Comparison of ENCODE assay signal across 16 mouse cellular contexts in genomic region chr2:62459241-62460174, GRCm38 (mm10). TPM values are rescaled to one million over a fixed set of nuclear protein-coding genes. Genes with fewer than 3 reads are reported as not detected.
A peak's percentile ranks its signal among the peaks of the same experiment; 100 is the strongest.
DNase-seq lines count a peak whose midpoint lies in the region; ATAC-seq and TF ChIP-seq lines count a peak whose summit lies in the region.
"Had no signal": no experiment of that assay in that cellular context is flagged by ENCODE, and none has a peak within 500 bp of the region (broad histone marks: within the 10 kb centered on the region; RNA-seq: fewer than 3 reads in every experiment).

No protein-coding gene starts in this region.

- no peak for DNase-seq in forebrain, postnatal 0 days
- DNase-seq in forebrain, embryonic 11.5 days (ENCODE audit: low spot score) = no peak
- DNase-seq in limb, embryonic 14.5 days (ENCODE audit: low spot score) = peak; percentile 63
- DNase-seq in limb, embryonic 10.5 days (ENCODE audit: low spot score) = no peak
- DNase-seq in MEL-GATA-1-ER (ENCODE audit: extremely low read depth, low read depth) = peak; percentile 28
- DNase-seq in urinary bladder, postnatal 4 days (ENCODE audit: low spot score in 2 of 2) = no peak
- no peak for DNase-seq in lung, postnatal 36 days
- DNase-seq: left cerebral cortex, postnatal 4 days; right cerebral cortex, postnatal 25 days; thymus, postnatal 4 days had no signal

- no peak overlapping the region for H3K27ac ChIP-seq in forebrain, postnatal 0 days (ENCODE audit: low read depth, low read length)
- H3K27ac ChIP-seq in forebrain, embryonic 11.5 days (ENCODE audit: low read depth, low read length) = no peak overlapping the region
- no peak overlapping the region for H3K27ac ChIP-seq in limb, embryonic 14.5 days (replicated peaks; ENCODE audit: low read depth, low read length)
- no peak overlapping the region for H3K27ac ChIP-seq in limb, embryonic 10.5 days
- H3K27ac ChIP-seq: heart, embryonic 10.5 days; hindbrain, embryonic 10.5 days; liver, embryonic 15.5 days had no signal

- no peak overlapping the region for H3K4me3 ChIP-seq in forebrain, postnatal 0 days (ENCODE audit: low read depth, low read length)
- no peak overlapping the region for H3K4me3 ChIP-seq in forebrain, embryonic 11.5 days (ENCODE audit: low read depth, low read length)
- no peak overlapping the region for H3K4me3 ChIP-seq in limb, embryonic 14.5 days (replicated peaks; ENCODE audit: low read length)
- H3K4me3 ChIP-seq in limb, embryonic 10.5 days = no peak overlapping the region
- H3K4me3 ChIP-seq in myocyte = no peak overlapping the region
- H3K4me3 ChIP-seq: heart, embryonic 10.5 days; hindbrain, embryonic 10.5 days; liver, embryonic 15.5 days had no signal

- no peaks in the 10 kb centered on the region for H3K9me3 ChIP-seq in forebrain, postnatal 0 days (ENCODE audit: low read length)
- H3K9me3 ChIP-seq in forebrain, embryonic 11.5 days (ENCODE audit: control insufficient read depth, low read length) = no peaks in the 10 kb centered on the region
- H3K9me3 ChIP-seq in limb, embryonic 14.5 days (ENCODE audit: control insufficient read depth, low read length) = no peaks in the 10 kb centered on the region
- no peaks in the 10 kb centered on the region for H3K9me3 ChIP-seq in limb, embryonic 10.5 days (replicated peaks)
- H3K9me3 ChIP-seq: heart, embryonic 10.5 days; hindbrain, embryonic 10.5 days; liver, embryonic 15.5 days had no signal

- TF ChIP-seq POLR2A in limb, embryonic 14.5 days (IDR thresholded peaks at IDR 0.05; ENCODE audit: borderline replicate concordance, extremely low read depth, insufficient read depth, insufficient read length) = no peak
- no peak for TF ChIP-seq POLR2A in myocyte (IDR thresholded peaks at IDR 0.05; ENCODE audit: insufficient read length, low read depth)

- no peaks in the 10 kb centered on the region for H3K79me2 ChIP-seq in myocyte (ENCODE audit: control insufficient read depth, insufficient read depth)

- TF ChIP-seq CTCF in forebrain, postnatal 0 days (IDR thresholded peaks at IDR 0.05; ENCODE audit: low read depth) = no peak

- ATAC-seq in forebrain, postnatal 0 days = peak; percentile 15; the same call in 1 of the 2 replicates
- ATAC-seq in forebrain, embryonic 11.5 days (replicated peaks; ENCODE audit: low FRiP score) = no peak
- no peak for ATAC-seq in limb, embryonic 14.5 days (ENCODE audit: low FRiP score, low read depth)
- ATAC-seq: CD4-positive, CD25-positive, alpha-beta regulatory T cell, adult 4 months had no signal

- H3ac ChIP-seq in myocyte (ENCODE audit: control insufficient read depth, insufficient read length) = no peak overlapping the region

- H3K27me3 ChIP-seq in forebrain, postnatal 0 days (ENCODE audit: insufficient read depth, low read length) = no peaks in the 10 kb centered on the region
- H3K27me3 ChIP-seq in forebrain, embryonic 11.5 days (ENCODE audit: control insufficient read depth, insufficient read depth, low read length) = no peaks in the 10 kb centered on the region
- no peaks in the 10 kb centered on the region for H3K27me3 ChIP-seq in limb, embryonic 14.5 days (ENCODE audit: control insufficient read depth, insufficient read depth, low read length)
- H3K27me3 ChIP-seq in limb, embryonic 10.5 days (ENCODE audit: low read depth, poor library complexity, severe bottlenecking) = no peaks in the 10 kb centered on the region
- no peaks in the 10 kb centered on the region for H3K27me3 ChIP-seq in myocyte (ENCODE audit: control insufficient read depth, insufficient read depth, insufficient read length)
- H3K27me3 ChIP-seq: liver, embryonic 15.5 days had no signal

- H3K9ac ChIP-seq in forebrain, postnatal 0 days = no peak overlapping the region
- no peak overlapping the region for H3K9ac ChIP-seq in forebrain, embryonic 11.5 days (ENCODE audit: low read length)
- H3K9ac ChIP-seq in limb, embryonic 14.5 days (ENCODE audit: low read depth, low read length, severe bottlenecking) = no peak overlapping the region
- H3K9ac ChIP-seq: liver, embryonic 15.5 days had no signal

- H3K36me3 ChIP-seq in forebrain, postnatal 0 days (ENCODE audit: insufficient read depth) = no peaks in the 10 kb centered on the region
- no peaks in the 10 kb centered on the region for H3K36me3 ChIP-seq in forebrain, embryonic 11.5 days (ENCODE audit: control insufficient read depth, insufficient read depth, low read length)
- no peaks in the 10 kb centered on the region for H3K36me3 ChIP-seq in limb, embryonic 14.5 days (ENCODE audit: control insufficient read depth, insufficient read depth, low read length)
- H3K36me3 ChIP-seq in limb, embryonic 10.5 days = no peaks in the 10 kb centered on the region
- H3K36me3 ChIP-seq in myocyte (ENCODE audit: control insufficient read depth, insufficient read depth) = no peaks in the 10 kb centered on the region
- H3K36me3 ChIP-seq: heart, embryonic 10.5 days; hindbrain, embryonic 10.5 days; liver, embryonic 15.5 days had no signal

- H3K4me2 ChIP-seq in forebrain, postnatal 0 days (ENCODE audit: low read depth) = no peak overlapping the region
- no peak overlapping the region for H3K4me2 ChIP-seq in forebrain, embryonic 11.5 days (ENCODE audit: low read depth, low read length, severe bottlenecking)
- no peak overlapping the region for H3K4me2 ChIP-seq in limb, embryonic 14.5 days (replicated peaks; ENCODE audit: low read depth, low read length, severe bottlenecking)
- H3K4me2 ChIP-seq in myocyte (ENCODE audit: low read depth) = peak overlapping the region; percentile 1
- H3K4me2 ChIP-seq: liver, embryonic 15.5 days had no signal

- H3K4me1 ChIP-seq in forebrain, postnatal 0 days (ENCODE audit: insufficient read depth) = peaks cover 5% of the 10 kb centered on the region; the same call in 1 of the 2 replicates
- no peaks in the 10 kb centered on the region for H3K4me1 ChIP-seq in forebrain, embryonic 11.5 days (replicated peaks; ENCODE audit: control insufficient read depth, insufficient read depth, low read length)
- H3K4me1 ChIP-seq in limb, embryonic 14.5 days (ENCODE audit: control insufficient read depth, insufficient read depth, low read length) = no peaks in the 10 kb centered on the region
- H3K4me1 ChIP-seq in limb, embryonic 10.5 days = peaks cover 9% of the 10 kb centered on the region
- H3K4me1 ChIP-seq: heart, embryonic 10.5 days; hindbrain, embryonic 10.5 days; liver, embryonic 15.5 days had no signal

- 56% methylated on average over 18 of the region's 18 CpGs for WGBS in forebrain, postnatal 0 days
- 71% methylated on average over 18 of the region's 18 CpGs for WGBS in forebrain, embryonic 11.5 days
- 38% methylated on average over 18 of the region's 18 CpGs for WGBS in limb, embryonic 14.5 days
- 66% methylated on average over 18 of the region's 18 CpGs for WGBS in limb, embryonic 10.5 days

TF ChIP-seq in myocyte, 11 proteins besides CTCF, POLR2A, EP300 and RAD21:
- no peak for TF ChIP-seq USF1 (IDR thresholded peaks at IDR 0.05; ENCODE audit: low read depth)
- TF ChIP-seq TCF12 (IDR thresholded peaks at IDR 0.05; ENCODE audit: insufficient read depth, poor library complexity, severe bottlenecking) = no peak
- no peak for TF ChIP-seq CEBPB (IDR thresholded peaks at IDR 0.05; ENCODE audit: insufficient read depth, poor library complexity, severe bottlenecking)
- no peak for TF ChIP-seq REST (IDR thresholded peaks at IDR 0.05; ENCODE audit: insufficient read depth, insufficient read length)
- no peak for TF ChIP-seq TCF3 (IDR thresholded peaks at IDR 0.05; ENCODE audit: insufficient read length, low read depth)
- no peak for TF ChIP-seq MYOD1 (IDR thresholded peaks at IDR 0.05; ENCODE audit: control insufficient read depth in 1 of 3, insufficient read length in 2 of 3, low read depth in 2 of 3)

RNA-seq across cellular contexts. Expression of gene Gcg, which starts 23.9 kb away (rescaled TPM):
- total RNA-seq in forebrain, postnatal 0 days (2014; rRNA removed) = 1.0 and 1.2 TPM in 2 replicates
- 0.33 and 1.3 TPM in 2 replicates for polyA plus RNA-seq in forebrain, postnatal 0 days (2015; fragmentation: Nextera tagmentation; extraction: Ambion mirVana)
- not detected in 2 replicates for polyA plus RNA-seq in forebrain, embryonic 11.5 days (2014; fragmentation: Nextera tagmentation; extraction: Ambion mirVana)
- polyA plus RNA-seq in limb, embryonic 14.5 days (2012; rRNA removed) = 0.15 TPM in 1 of 2 replicates, not detected in the other
- polyA plus RNA-seq in limb, embryonic 14.5 days (2014; fragmentation: Nextera tagmentation; extraction: Ambion mirVana) = not detected in 2 replicates
- polyA plus RNA-seq in limb, embryonic 10.5 days (2016; fragmentation: Nextera tagmentation; extraction: Ambion mirVana) = 0.18 TPM in 1 of 2 replicates, not detected in the other
- not detected for polyA plus RNA-seq in myocyte (2012; fragmentation: generic; extraction: Trizol)
- total RNA-seq: adrenal gland, postnatal 14 days had no signal
- polyA plus RNA-seq: CD4-positive, CD25-positive, alpha-beta regulatory T cell, adult 4 months; hindbrain, embryonic 10.5 days; liver, embryonic 15.5 days had no signal

RNA-seq across cellular contexts. Expression of gene Dpp4, which starts 47.5 kb away (rescaled TPM):
- 1.9 and 2.1 TPM in 2 replicates for total RNA-seq in forebrain, postnatal 0 days (2014; rRNA removed)
- polyA plus RNA-seq in forebrain, postnatal 0 days (2015; fragmentation: Nextera tagmentation; extraction: Ambion mirVana) = 1.6 and 1.8 TPM in 2 replicates
- 0.57 and 0.69 TPM in 2 replicates for polyA plus RNA-seq in forebrain, embryonic 11.5 days (2014; fragmentation: Nextera tagmentation; extraction: Ambion mirVana)
- polyA plus RNA-seq in limb, embryonic 14.5 days (2012; rRNA removed) = 1.9 and 3.8 TPM in 2 replicates
- polyA plus RNA-seq in limb, embryonic 14.5 days (2014; fragmentation: Nextera tagmentation; extraction: Ambion mirVana) = 4.3 and 7.0 TPM in 2 replicates
- 0.08 and 0.23 TPM in 2 replicates for polyA plus RNA-seq in limb, embryonic 10.5 days (2016; fragmentation: Nextera tagmentation; extraction: Ambion mirVana)
- polyA plus RNA-seq in myocyte (2012; fragmentation: generic; extraction: Trizol) = not detected

Comparison
In these comparisons a context has a peak if more than half of its experiments do, and no peak if none do; other contexts are left out.
1. DNase-seq: peak in limb, embryonic 14.5 days (single experiment) and MEL-GATA-1-ER (single experiment); none in forebrain, postnatal 0 days (single experiment), forebrain, embryonic 11.5 days (single experiment), limb, embryonic 10.5 days (single experiment), urinary bladder, postnatal 4 days (0 of 2) and lung, postnatal 36 days (single experiment).